Mouse (Mus musculus): Measurements from ENCODE around the gene Wscd2. TPM values are rescaled to one million over a fixed set of nuclear protein-coding genes. Genes with fewer than 3 reads are reported as not detected.

The Wscd2 gene
- polyA plus RNA-seq, 2 experiments = 8.4 to 12.5 TPM

GRCm38 (mm10) chr5:113467765-113468164 is 22.4 kb upstream of the Wscd2 start:
- Histone ChIP-seq H3K4me3 (replicated peaks; ENCODE audit: low read length) (no peak overlapping the region), H3K4me2 (replicated peaks; ENCODE audit: low read depth, low read length, severe bottlenecking) (no peak overlapping the region), H3K9me3 (ENCODE audit: control insufficient read depth, low read length) (no peaks in the 10 kb centered on the region), H3K4me1 (ENCODE audit: control insufficient read depth, insufficient read depth, low read length) (peaks cover 15% of the 10 kb centered on the region), H3K27me3 (ENCODE audit: control insufficient read depth, insufficient read depth, low read length) (no peaks in the 10 kb centered on the region), H3K27ac (replicated peaks; ENCODE audit: low read depth, low read length) (no peak overlapping the region; the same call in 1 of the 2 replicates), H3K36me3 (ENCODE audit: control insufficient read depth, insufficient read depth, low read length) (no peaks in the 10 kb centered on the region), H3K9ac (ENCODE audit: low read depth, low read length, severe bottlenecking) (peak overlapping the region; percentile 26; the same call in 1 of the 2 replicates)
- WGBS = 4% methylated on average over 8 of the region's 8 CpGs
- ATAC-seq (ENCODE audit: low FRiP score, low read depth) (no peak), DNase-seq (ENCODE audit: low spot score) (no peak)
- TF ChIP-seq POLR2A (IDR thresholded peaks at IDR 0.05; ENCODE audit: borderline replicate concordance, extremely low read depth, insufficient read depth, insufficient read length) = no peak

GRCm38 (mm10) chr5:113468625-113469024 is 21.5 kb upstream of the Wscd2 start:
- 61% methylated on average over 5 of the region's 5 CpGs for WGBS
- Histone ChIP-seq H3K36me3 (ENCODE audit: control insufficient read depth, insufficient read depth, low read length) (no peaks in the 10 kb centered on the region), H3K27ac (replicated peaks; ENCODE audit: low read depth, low read length) (no peak overlapping the region; the same call in 1 of the 2 replicates), H3K9me3 (ENCODE audit: control insufficient read depth, low read length) (no peaks in the 10 kb centered on the region), H3K4me3 (replicated peaks; ENCODE audit: low read length) (no peak overlapping the region), H3K4me1 (ENCODE audit: control insufficient read depth, insufficient read depth, low read length) (peaks cover 15% of the 10 kb centered on the region), H3K4me2 (replicated peaks; ENCODE audit: low read depth, low read length, severe bottlenecking) (no peak overlapping the region), H3K27me3 (ENCODE audit: control insufficient read depth, insufficient read depth, low read length) (no peaks in the 10 kb centered on the region), H3K9ac (ENCODE audit: low read depth, low read length, severe bottlenecking) (no peak overlapping the region)
- ATAC-seq (ENCODE audit: low FRiP score, low read depth) (peak; percentile 65; the same call in 1 of the 2 replicates), DNase-seq (ENCODE audit: low spot score) (no peak)
- no peak for TF ChIP-seq POLR2A (IDR thresholded peaks at IDR 0.05; ENCODE audit: borderline replicate concordance, extremely low read depth, insufficient read depth, insufficient read length)

GRCm38 (mm10) chr5:113469231-113469630 is 20.9 kb upstream of the Wscd2 start:
- no peak overlapping the region for H3K9ac ChIP-seq (ENCODE audit: low read depth, low read length, severe bottlenecking)
- H3K4me3 ChIP-seq (replicated peaks; ENCODE audit: low read length) = no peak overlapping the region
- H3K4me1 ChIP-seq (ENCODE audit: control insufficient read depth, insufficient read depth, low read length) = peaks cover 15% of the 10 kb centered on the region
- H3K27me3 ChIP-seq (ENCODE audit: control insufficient read depth, insufficient read depth, low read length) = no peaks in the 10 kb centered on the region
- H3K4me2 ChIP-seq (replicated peaks; ENCODE audit: low read depth, low read length, severe bottlenecking) = no peak overlapping the region
- no peak overlapping the region for H3K27ac ChIP-seq (replicated peaks; ENCODE audit: low read depth, low read length)
- no peak for TF ChIP-seq POLR2A (IDR thresholded peaks at IDR 0.05; ENCODE audit: borderline replicate concordance, extremely low read depth, insufficient read depth, insufficient read length)
- ATAC-seq (ENCODE audit: low FRiP score, low read depth) = peak; percentile 62; the same call in 1 of the 2 replicates
- no peaks in the 10 kb centered on the region for H3K9me3 ChIP-seq (ENCODE audit: control insufficient read depth, low read length)
- WGBS = 81% methylated on average over 5 of the region's 5 CpGs
- DNase-seq (ENCODE audit: low spot score) = no peak
- no peaks in the 10 kb centered on the region for H3K36me3 ChIP-seq (ENCODE audit: control insufficient read depth, insufficient read depth, low read length)

GRCm38 (mm10) chr5:113469826-113470225 is 20.3 kb upstream of the Wscd2 start:
- no peak for TF ChIP-seq POLR2A (IDR thresholded peaks at IDR 0.05; ENCODE audit: borderline replicate concordance, extremely low read depth, insufficient read depth, insufficient read length)
- 92% methylated on average over 5 of the region's 5 CpGs for WGBS
- DNase-seq (ENCODE audit: low spot score) (no peak), ATAC-seq (ENCODE audit: low FRiP score, low read depth) (no peak)
- Histone ChIP-seq H3K27me3 (ENCODE audit: control insufficient read depth, insufficient read depth, low read length) (no peaks in the 10 kb centered on the region), H3K27ac (replicated peaks; ENCODE audit: low read depth, low read length) (no peak overlapping the region), H3K9me3 (ENCODE audit: control insufficient read depth, low read length) (no peaks in the 10 kb centered on the region), H3K4me2 (replicated peaks; ENCODE audit: low read depth, low read length, severe bottlenecking) (no peak overlapping the region), H3K4me3 (replicated peaks; ENCODE audit: low read length) (no peak overlapping the region), H3K36me3 (ENCODE audit: control insufficient read depth, insufficient read depth, low read length) (no peaks in the 10 kb centered on the region), H3K4me1 (ENCODE audit: control insufficient read depth, insufficient read depth, low read length) (peaks cover 15% of the 10 kb centered on the region), H3K9ac (ENCODE audit: low read depth, low read length, severe bottlenecking) (no peak overlapping the region)

- H3K4me3 ChIP-seq (replicated peaks; ENCODE audit: low read length) = no peak overlapping the region
- DNase-seq (ENCODE audit: low spot score) = no peak
- WGBS = 45% methylated on average over 4 of the region's 4 CpGs
- no peaks in the 10 kb centered on the region for H3K36me3 ChIP-seq (ENCODE audit: control insufficient read depth, insufficient read depth, low read length)
- H3K9me3 ChIP-seq (ENCODE audit: control insufficient read depth, low read length) = no peaks in the 10 kb centered on the region
- TF ChIP-seq POLR2A (IDR thresholded peaks at IDR 0.05; ENCODE audit: borderline replicate concordance, extremely low read depth, insufficient read depth, insufficient read length) = no peak
- H3K4me2 ChIP-seq (replicated peaks; ENCODE audit: low read depth, low read length, severe bottlenecking) = no peak overlapping the region
- H3K4me1 ChIP-seq (ENCODE audit: control insufficient read depth, insufficient read depth, low read length) = peaks cover 20% of the 10 kb centered on the region
- no peak overlapping the region for H3K27ac ChIP-seq (replicated peaks; ENCODE audit: low read depth, low read length)
- H3K9ac ChIP-seq (ENCODE audit: low read depth, low read length, severe bottlenecking) = no peak overlapping the region
- no peak for ATAC-seq (ENCODE audit: low FRiP score, low read depth)
- no peaks in the 10 kb centered on the region for H3K27me3 ChIP-seq (ENCODE audit: control insufficient read depth, insufficient read depth, low read length)
Measured at GRCm38 (mm10) chr5:113471417-113471816, 18.7 kb upstream of the Wscd2 start.

GRCm38 (mm10) chr5:113472339-113472738 is 17.8 kb upstream of the Wscd2 start:
- DNase-seq (ENCODE audit: low spot score) = no peak
- Histone ChIP-seq H3K27me3 (ENCODE audit: control insufficient read depth, insufficient read depth, low read length) (no peaks in the 10 kb centered on the region), H3K4me2 (replicated peaks; ENCODE audit: low read depth, low read length, severe bottlenecking) (no peak overlapping the region), H3K9ac (ENCODE audit: low read depth, low read length, severe bottlenecking) (no peak overlapping the region), H3K36me3 (ENCODE audit: control insufficient read depth, insufficient read depth, low read length) (no peaks in the 10 kb centered on the region), H3K27ac (replicated peaks; ENCODE audit: low read depth, low read length) (no peak overlapping the region), H3K4me1 (ENCODE audit: control insufficient read depth, insufficient read depth, low read length) (peaks cover 26% of the 10 kb centered on the region), H3K9me3 (ENCODE audit: control insufficient read depth, low read length) (no peaks in the 10 kb centered on the region), H3K4me3 (replicated peaks; ENCODE audit: low read length) (no peak overlapping the region)
- TF ChIP-seq POLR2A (IDR thresholded peaks at IDR 0.05; ENCODE audit: borderline replicate concordance, extremely low read depth, insufficient read depth, insufficient read length) = no peak
- no peak for ATAC-seq (ENCODE audit: low FRiP score, low read depth)
- 57% methylated on average over 7 of the region's 7 CpGs for WGBS

All from limb, embryonic 14.5 days (tissue).